ENCODE assay signal across 9 mouse cellular contexts in genomic region chr12:35995799-35996198, GRCm38 (mm10). TPM values are rescaled to one million over a fixed set of nuclear protein-coding genes. Genes with fewer than 3 reads are reported as not detected.
DNase-seq lines count a peak whose midpoint lies in the region; ATAC-seq and TF ChIP-seq lines count a peak whose summit lies in the region.
"Had no signal": no experiment of that assay in that cellular context is flagged by ENCODE, and none has a peak within 500 bp of the region (broad histone marks: within the 10 kb centered on the region; RNA-seq: fewer than 3 reads in every experiment).

No protein-coding gene starts in this region.

- ATAC-seq in kidney, postnatal 0 days (replicated peaks; ENCODE audit: low FRiP score, low read depth), result 0 out of 2 replicates have a peak, but pooled peaks have one; percentile 26
- no peak for ATAC-seq in kidney, embryonic 14.5 days (ENCODE audit: low FRiP score, low TSS enrichment)
- peak; percentile 48; the same call in 1 of the 2 replicates for ATAC-seq in intestine, embryonic 15.5 days

- peak; percentile 81 for DNase-seq in kidney, postnatal 0 days (ENCODE audit: low spot score)
- DNase-seq in CD4-positive helper T cell, adult 2 months (ENCODE audit: low read depth, low spot score), result peak; percentile 17
- DNase-seq in ZHBTc4 (ENCODE audit: low read depth, low spot score), result peak; percentile 77
- peak; percentile 58 for DNase-seq in embryo, embryonic 9.5 days (ENCODE audit: extremely low spot score)
- DNase-seq in skeletal muscle tissue, adult 2 months (ENCODE audit: low read depth, low spot score), result peak; percentile 24
- no peak for DNase-seq in gastrocnemius, postnatal 25 days

- no peak overlapping the region for H3K9ac ChIP-seq in kidney, postnatal 0 days (ENCODE audit: low read depth, low read length)
- H3K9ac ChIP-seq in kidney, embryonic 14.5 days (ENCODE audit: low read depth, low read length), result no peak overlapping the region
- no peak overlapping the region for H3K9ac ChIP-seq in intestine, embryonic 15.5 days
- H3K9ac ChIP-seq: limb, embryonic 12.5 days had no signal

- no peaks in the 10 kb centered on the region for H3K27me3 ChIP-seq in kidney, postnatal 0 days (ENCODE audit: insufficient read depth, low read length)
- H3K27me3 ChIP-seq in kidney, embryonic 14.5 days (ENCODE audit: control insufficient read depth, insufficient read depth, low read length), result no peaks in the 10 kb centered on the region
- no peaks in the 10 kb centered on the region for H3K27me3 ChIP-seq in intestine, embryonic 15.5 days (replicated peaks)
- H3K27me3 ChIP-seq: limb, embryonic 12.5 days had no signal

- H3K36me3 ChIP-seq in kidney, postnatal 0 days (ENCODE audit: insufficient read depth, low read length), result no peaks in the 10 kb centered on the region
- no peaks in the 10 kb centered on the region for H3K36me3 ChIP-seq in kidney, embryonic 14.5 days (ENCODE audit: control insufficient read depth, insufficient read depth, low read length)
- no peaks in the 10 kb centered on the region for H3K36me3 ChIP-seq in intestine, embryonic 15.5 days
- H3K36me3 ChIP-seq: limb, embryonic 12.5 days had no signal

- H3K4me1 ChIP-seq in kidney, postnatal 0 days (replicated peaks; ENCODE audit: insufficient read depth, low read length), result no peaks in the 10 kb centered on the region
- H3K4me1 ChIP-seq in kidney, embryonic 14.5 days (ENCODE audit: control insufficient read depth, insufficient read depth, low read length), result peaks cover 15% of the 10 kb centered on the region; the same call in 1 of the 2 replicates
- no peaks in the 10 kb centered on the region for H3K4me1 ChIP-seq in intestine, embryonic 15.5 days (replicated peaks)

- H3K4me3 ChIP-seq in kidney, postnatal 0 days (replicated peaks; ENCODE audit: low read depth, low read length), result no peak overlapping the region
- H3K4me3 ChIP-seq in kidney, embryonic 14.5 days (ENCODE audit: low read length), result no peak overlapping the region
- no peak overlapping the region for H3K4me3 ChIP-seq in intestine, embryonic 15.5 days (replicated peaks)
- H3K4me3 ChIP-seq: limb, embryonic 12.5 days had no signal

- no peak overlapping the region for H3K4me2 ChIP-seq in kidney, postnatal 0 days (ENCODE audit: low read length)
- H3K4me2 ChIP-seq in kidney, embryonic 14.5 days (replicated peaks; ENCODE audit: low read depth, low read length), result no peak overlapping the region
- no peak overlapping the region for H3K4me2 ChIP-seq in intestine, embryonic 15.5 days (replicated peaks)
- H3K4me2 ChIP-seq: limb, embryonic 12.5 days had no signal

- peak; percentile 72 for TF ChIP-seq CTCF in kidney, postnatal 0 days (IDR thresholded peaks at IDR 0.05; ENCODE audit: low read depth)

- WGBS in kidney, postnatal 0 days, result 41% methylated on average over 5 of the region's 5 CpGs
- WGBS in kidney, embryonic 14.5 days, result 36% methylated on average over 5 of the region's 5 CpGs
- WGBS in intestine, embryonic 15.5 days, result 35% methylated on average over 5 of the region's 5 CpGs

- no peak overlapping the region for H3K27ac ChIP-seq in kidney, postnatal 0 days
- no peak overlapping the region for H3K27ac ChIP-seq in kidney, embryonic 14.5 days (ENCODE audit: low read depth, low read length)
- no peak overlapping the region for H3K27ac ChIP-seq in intestine, embryonic 15.5 days
- H3K27ac ChIP-seq: limb, embryonic 12.5 days had no signal

- no peaks in the 10 kb centered on the region for H3K9me3 ChIP-seq in kidney, postnatal 0 days (replicated peaks; ENCODE audit: low read length)
- no peaks in the 10 kb centered on the region for H3K9me3 ChIP-seq in kidney, embryonic 14.5 days (ENCODE audit: control insufficient read depth, low read length)
- H3K9me3 ChIP-seq in intestine, embryonic 15.5 days, result no peaks in the 10 kb centered on the region
- H3K9me3 ChIP-seq: limb, embryonic 12.5 days had no signal

RNA-seq across cellular contexts. Expression of gene Agr2, which starts 3.1 kb away (rescaled TPM):
- polyA plus RNA-seq in kidney, postnatal 0 days (2015; fragmentation: Nextera tagmentation; extraction: Ambion mirVana), result 3.2 and 3.6 TPM in 2 replicates
- polyA plus RNA-seq in kidney, embryonic 14.5 days (2014; fragmentation: Nextera tagmentation; extraction: Ambion mirVana), result 2.1 and 2.8 TPM in 2 replicates
- polyA plus RNA-seq in intestine, embryonic 15.5 days (2015; fragmentation: Nextera tagmentation; extraction: Ambion mirVana), result 234 and 297 TPM in 2 replicates
- total RNA-seq in gastrocnemius, postnatal 25 days (2021), result not detected
- polyA plus RNA-seq: limb, embryonic 12.5 days had no signal

RNA-seq across cellular contexts. Expression of gene Tspan13, which starts 46.5 kb away (rescaled TPM):
- 124 and 138 TPM in 2 replicates for polyA plus RNA-seq in kidney, postnatal 0 days (2015; fragmentation: Nextera tagmentation; extraction: Ambion mirVana)
- polyA plus RNA-seq in kidney, embryonic 14.5 days (2014; fragmentation: Nextera tagmentation; extraction: Ambion mirVana), result 92.9 and 99.7 TPM in 2 replicates
- polyA plus RNA-seq in intestine, embryonic 15.5 days (2015; fragmentation: Nextera tagmentation; extraction: Ambion mirVana), result 136 and 138 TPM in 2 replicates
- total RNA-seq in gastrocnemius, postnatal 25 days (2021), result 10 to 100 TPM; 21.6 to 26.7 TPM

Comparison
In these comparisons a context has a peak if more than half of its experiments do, and no peak if none do; other contexts are left out.
1. RNA of gene Agr2, which starts 3.1 kb away (polyA plus RNA-seq): 234 to 297 TPM in intestine, embryonic 15.5 days; 3.2 to 3.6 TPM in kidney, postnatal 0 days and 2.1 to 2.8 TPM in kidney, embryonic 14.5 days; every median in the first group is over 10 times any median in the second.